Mouse (Mus musculus): ENCODE measurements at regions not wholly inside any gene's neighbourhood (a gene's known extent, or its start where the extent isn't known, plus 50 kb on each side); places are given as distances from the start of the nearest gene placed in this dataset.

GRCm38 (mm10) chr5:148709111-148709771, 156.7 kb upstream of the Ubl3 start:
- TF ChIP-seq CTCF (IDR thresholded peaks at IDR 0.05; ENCODE audit: extremely low read depth, insufficient read depth, insufficient read length, insufficient replicate concordance), result no peak
- no peak for TF ChIP-seq POLR2A (IDR thresholded peaks at IDR 0.05; ENCODE audit: low read depth, low read length)

All from spleen, adult 2 months (tissue).